Mouse (Mus musculus) midbrain, embryonic 12.5 days (tissue): ENCODE measurements around the gene March9. TPM values are rescaled to one million over a fixed set of nuclear protein-coding genes. Genes with fewer than 3 reads are reported as not detected.
A peak's percentile ranks its signal among the peaks of the same experiment; 100 is the strongest.

ENCODE experiments used
- ATAC-seq: fragments of 200-750 bp; cut with Nextera tagmentation; 2 replicates; pipeline ENCODE4 v1.8.0; 2017; ENCODE audit warnings: low read depth, moderate TSS enrichment, moderate library complexity; ENCODE audit not compliant: low FRiP score
- H3K27ac ChIP-seq: fragments of 300-500 bp; sonication (generic); replicated peaks from 2 replicates; pipeline ENCODE4 v1.5.1; 2016; ENCODE audit warnings: mild to moderate bottlenecking
- H3K27me3 ChIP-seq: fragments of 300-500 bp; sonication (generic); 2 replicates; pipeline ENCODE4 v1.6.1; 2016; ENCODE audit warnings: mild to moderate bottlenecking
- H3K36me3 ChIP-seq: fragments of 300-500 bp; sonication (generic); 2 replicates; pipeline ENCODE4 v1.6.1; 2016
- H3K4me1 ChIP-seq: fragments of 300-500 bp; sonication (generic); 2 replicates; pipeline ENCODE4 v1.6.1; 2016
- H3K4me2 ChIP-seq: fragments of 300-500 bp; sonication (generic); replicated peaks from 2 replicates; pipeline ENCODE4 v1.6.1; 2016; ENCODE audit warnings: mild to moderate bottlenecking, moderate library complexity
- H3K4me3 ChIP-seq: fragments of 300-500 bp; sonication (generic); 2 replicates; pipeline ENCODE4 v1.5.1; 2016; ENCODE audit warnings: mild to moderate bottlenecking
- H3K9ac ChIP-seq: fragments of 300-500 bp; sonication (generic); replicated peaks from 2 replicates; pipeline ENCODE4 v1.6.1; 2016; ENCODE audit warnings: mild to moderate bottlenecking, moderate library complexity
- H3K9me3 ChIP-seq: fragments of 300-500 bp; sonication (generic); 2 replicates; pipeline ENCODE4 v1.6.1; 2016; ENCODE audit warnings: mild to moderate bottlenecking
- WGBS: fragments of 180-500 bp; shearing (Covaris S2); methylation state at CpG from one replicate; pipeline ENCODE4 v1.1.7; 2016; 5-methylcytosine and 5-hydroxymethylcytosine counted together
- polyA plus RNA-seq: library from polyadenylated mRNA; unstranded; fragments of >200 nt; fragmentation: Nextera tagmentation; extraction: Ambion mirVana; gene quantifications from 2 replicates; pipeline ENCODE4 v1.2.1, GENCODE M21; 2016

The March9 gene
- polyA plus RNA-seq, 1 experiment from 2014 or later: 4.6 TPM

DNA sequence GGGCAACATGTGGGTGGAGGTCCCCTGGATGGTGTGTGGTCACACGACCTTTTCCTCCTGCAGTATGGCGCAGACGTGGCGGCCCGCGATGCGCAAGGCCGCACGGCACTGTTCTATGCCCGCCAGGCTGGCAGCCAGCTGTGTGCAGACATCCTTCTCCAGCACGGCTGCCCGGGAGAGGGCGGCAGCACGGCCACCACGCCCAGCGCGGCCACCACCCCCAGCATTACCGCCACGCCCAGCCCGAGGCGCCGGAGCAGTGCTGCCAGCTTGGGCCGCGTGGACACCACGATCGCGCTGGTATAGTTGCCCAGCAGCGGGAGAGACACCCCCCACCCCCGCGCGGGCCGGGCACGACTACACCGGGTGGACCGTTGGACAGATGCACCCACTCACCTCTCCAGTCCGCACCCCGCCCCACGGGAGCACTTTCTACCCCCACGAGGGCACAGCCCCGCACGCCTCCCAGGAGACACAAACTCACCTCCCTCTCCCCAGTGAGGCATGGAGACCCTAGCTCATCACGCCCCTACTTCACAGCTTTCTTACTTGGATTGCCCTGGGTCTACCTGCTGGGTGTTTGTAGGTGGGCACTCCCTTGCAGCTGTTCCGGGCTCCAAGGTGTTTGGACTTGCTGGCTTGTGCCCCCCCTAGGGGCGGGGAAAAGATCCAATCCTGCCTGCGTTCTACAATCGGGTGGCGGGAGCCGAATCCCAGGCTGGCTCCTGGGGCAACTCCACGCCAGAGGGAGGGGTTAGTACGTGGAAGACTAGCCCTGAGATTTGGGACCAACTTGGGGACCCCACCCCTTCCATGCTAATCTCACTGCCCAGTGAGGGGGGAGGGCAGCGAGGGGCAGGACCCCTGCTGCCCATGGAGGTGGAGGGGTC lies 31.8 kb upstream of the March9 start:
- Histone ChIP-seq H3K36me3 (peaks cover 36% of the 10 kb centered on the region), H3K9me3 (no peaks in the 10 kb centered on the region), H3K27me3 (peaks cover 73% of the 10 kb centered on the region), H3K4me2 (peak overlapping the region; percentile 38), H3K27ac (no peak overlapping the region), H3K9ac (peak overlapping the region; percentile 20; the same call in 1 of the 2 replicates), H3K4me1 (peaks cover 22% of the 10 kb centered on the region), H3K4me3 (peak overlapping the region; percentile 25)
- 0 out of 2 replicates have a peak, but pooled peaks have one; percentile 24 for ATAC-seq
- WGBS: 9% methylated on average over 49 of the region's 51 CpGs

- H3K9ac ChIP-seq: no peak overlapping the region
- peaks cover 77% of the 10 kb centered on the region for H3K27me3 ChIP-seq
- no peak overlapping the region for H3K27ac ChIP-seq
- 8% methylated on average over 57 of the region's 57 CpGs for WGBS
- peak overlapping the region; percentile 25 for H3K4me3 ChIP-seq
- no peaks in the 10 kb centered on the region for H3K9me3 ChIP-seq
- H3K4me1 ChIP-seq: peaks cover 22% of the 10 kb centered on the region
- H3K4me2 ChIP-seq: peak overlapping the region; percentile 38
- peaks cover 27% of the 10 kb centered on the region; the same call in 1 of the 2 replicates for H3K36me3 ChIP-seq
- no peak for ATAC-seq
Measured at GRCm38 (mm10) chr10:127090560-127091411, 30.8 kb upstream of the March9 start.

DNA sequence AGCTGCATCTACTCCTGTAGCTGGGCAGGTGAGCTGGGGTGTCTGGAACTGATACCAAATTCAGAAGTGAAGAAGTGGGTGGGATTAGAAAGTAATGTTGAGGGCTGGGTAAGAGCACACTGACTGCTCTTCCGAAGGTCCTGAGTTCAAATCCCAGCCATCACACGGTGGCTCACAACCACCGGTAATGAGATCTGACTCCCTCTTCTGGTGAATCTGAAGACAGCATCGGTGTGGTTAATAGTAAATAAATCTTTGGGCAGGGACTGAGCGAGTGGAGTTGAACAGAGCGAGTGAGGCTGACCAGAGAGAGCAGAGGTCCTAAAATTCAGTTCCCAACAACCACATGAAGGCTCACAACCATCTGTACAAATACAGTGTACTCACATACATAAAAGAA lies 25.6 kb upstream of the March9 start:
- H3K9ac ChIP-seq: no peak overlapping the region
- H3K4me2 ChIP-seq: no peak overlapping the region
- H3K9me3 ChIP-seq: no peaks in the 10 kb centered on the region
- H3K4me1 ChIP-seq: peaks cover 25% of the 10 kb centered on the region
- H3K36me3 ChIP-seq: peaks cover 11% of the 10 kb centered on the region; the same call in 1 of the 2 replicates
- ATAC-seq: no peak
- no peak overlapping the region for H3K4me3 ChIP-seq
- WGBS: 77% methylated on average over 6 of the region's 6 CpGs
- peaks cover 88% of the 10 kb centered on the region for H3K27me3 ChIP-seq
- H3K27ac ChIP-seq: no peak overlapping the region

- no peak for ATAC-seq
- H3K4me1 ChIP-seq: peaks cover 29% of the 10 kb centered on the region
- WGBS: 85% methylated on average over 9 of the region's 9 CpGs
- H3K27ac ChIP-seq: no peak overlapping the region
- peaks cover 11% of the 10 kb centered on the region; the same call in 1 of the 2 replicates for H3K36me3 ChIP-seq
- H3K4me3 ChIP-seq: no peak overlapping the region
- H3K9me3 ChIP-seq: no peaks in the 10 kb centered on the region
- H3K27me3 ChIP-seq: peaks cover 88% of the 10 kb centered on the region
- no peak overlapping the region for H3K9ac ChIP-seq
- no peak overlapping the region for H3K4me2 ChIP-seq
Measured at GRCm38 (mm10) chr10:127085052-127085451, 25.1 kb upstream of the March9 start.

GRCm38 (mm10) chr10:127083915-127084306 lies 23.9 kb upstream of the March9 start:
- no peak for ATAC-seq
- no peak overlapping the region for H3K4me2 ChIP-seq
- no peak overlapping the region for H3K27ac ChIP-seq
- H3K9me3 ChIP-seq: no peaks in the 10 kb centered on the region
- H3K36me3 ChIP-seq: peaks cover 11% of the 10 kb centered on the region; the same call in 1 of the 2 replicates
- H3K4me1 ChIP-seq: peaks cover 35% of the 10 kb centered on the region
- H3K9ac ChIP-seq: no peak overlapping the region
- H3K4me3 ChIP-seq: no peak overlapping the region
- peaks cover 88% of the 10 kb centered on the region for H3K27me3 ChIP-seq
- 59% methylated on average over 5 of the region's 5 CpGs for WGBS

- Histone ChIP-seq H3K36me3 (peaks cover 11% of the 10 kb centered on the region; the same call in 1 of the 2 replicates), H3K4me3 (no peak overlapping the region), H3K4me1 (peaks cover 36% of the 10 kb centered on the region), H3K9ac (no peak overlapping the region), H3K9me3 (no peaks in the 10 kb centered on the region), H3K27me3 (peaks cover 85% of the 10 kb centered on the region), H3K4me2 (no peak overlapping the region), H3K27ac (no peak overlapping the region)
- WGBS: 33% methylated on average over 8 of the region's 8 CpGs
- ATAC-seq: no peak
Measured at GRCm38 (mm10) chr10:127083292-127083914, 23.4 kb upstream of the March9 start.

- WGBS: 31% methylated on average over 8 of the region's 8 CpGs
- no peaks in the 10 kb centered on the region for H3K9me3 ChIP-seq
- peaks cover 6% of the 10 kb centered on the region; the same call in 1 of the 2 replicates for H3K36me3 ChIP-seq
- H3K27ac ChIP-seq: no peak overlapping the region
- peaks cover 81% of the 10 kb centered on the region for H3K27me3 ChIP-seq
- peak overlapping the region; percentile 74 for H3K4me3 ChIP-seq
- peak overlapping the region; percentile 99 for H3K4me2 ChIP-seq
- H3K4me1 ChIP-seq: peaks cover 46% of the 10 kb centered on the region
- H3K9ac ChIP-seq: no peak overlapping the region
- peak; percentile 16; the same call in 1 of the 2 replicates for ATAC-seq
Measured at GRCm38 (mm10) chr10:127081996-127082620, 22.1 kb upstream of the March9 start.

- Histone ChIP-seq H3K9ac (peak overlapping the region; percentile 64), H3K4me2 (peak overlapping the region; percentile 99), H3K4me3 (peak overlapping the region; percentile 74), H3K4me1 (peaks cover 46% of the 10 kb centered on the region), H3K27me3 (peaks cover 83% of the 10 kb centered on the region), H3K9me3 (no peaks in the 10 kb centered on the region), H3K36me3 (peaks cover 2% of the 10 kb centered on the region; the same call in 1 of the 2 replicates), H3K27ac (no peak overlapping the region)
- no peak for ATAC-seq
- 3% methylated on average over 48 of the region's 48 CpGs for WGBS
Measured at GRCm38 (mm10) chr10:127080901-127081780, 21.2 kb upstream of the March9 start.

DNA sequence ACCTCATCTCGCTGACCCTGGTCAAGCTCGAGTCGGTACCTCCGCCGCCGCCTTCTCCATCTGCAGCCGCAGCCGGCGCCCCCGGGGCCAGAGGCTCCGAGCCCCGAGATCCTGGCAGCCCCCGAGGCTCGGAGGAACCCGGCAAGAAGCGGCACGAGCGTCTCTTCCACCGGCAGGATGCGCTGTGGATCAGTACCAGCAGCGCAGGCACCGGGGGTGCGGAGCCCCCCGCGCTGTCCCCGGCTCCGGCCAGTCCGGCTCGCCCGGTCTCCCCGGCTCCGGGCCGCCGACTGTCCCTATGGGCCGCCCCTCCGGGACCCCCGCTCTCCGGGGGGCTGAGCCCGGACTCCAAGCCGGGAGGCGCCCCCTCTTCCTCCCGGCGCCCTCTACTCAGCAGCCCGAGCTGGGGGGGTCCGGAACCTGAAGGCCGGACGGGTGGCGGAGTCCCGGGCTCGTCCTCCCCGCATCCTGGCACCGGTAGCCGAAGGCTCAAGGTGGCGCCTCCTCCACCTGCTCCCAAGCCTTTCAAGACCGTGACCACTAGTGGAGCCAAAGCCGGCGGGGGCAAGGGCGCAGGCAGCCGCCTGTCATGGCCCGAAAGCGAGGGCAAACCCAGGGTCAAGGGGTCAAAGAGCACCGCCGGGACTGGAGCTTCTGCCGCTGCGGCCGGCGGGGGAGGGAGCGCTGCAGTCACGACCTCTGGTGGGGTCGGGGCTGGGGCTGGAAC lies 19.8 kb upstream of the March9 start:
- peaks cover 2% of the 10 kb centered on the region; the same call in 1 of the 2 replicates for H3K36me3 ChIP-seq
- peak overlapping the region; percentile 87 for H3K27ac ChIP-seq
- peaks cover 90% of the 10 kb centered on the region for H3K27me3 ChIP-seq
- H3K9me3 ChIP-seq: no peaks in the 10 kb centered on the region
- 1% methylated on average over 44 of the region's 70 CpGs for whole genome bisulfite sequencing
- ATAC-seq: peak; percentile 13; the same call in 1 of the 2 replicates
- H3K4me1 ChIP-seq: peaks cover 46% of the 10 kb centered on the region
- H3K9ac ChIP-seq: peak overlapping the region; percentile 90
- peak overlapping the region; percentile 74 for H3K4me3 ChIP-seq
- H3K4me2 ChIP-seq: peak overlapping the region; percentile 99
